Mouse (Mus musculus): ENCODE data around the gene Casq1. TPM values are rescaled to one million over a fixed set of nuclear protein-coding genes. Genes with fewer than 3 reads are reported as not detected.

The Casq1 gene
- polyA plus RNA-seq, 1 experiment: 1.8 TPM

DNA sequence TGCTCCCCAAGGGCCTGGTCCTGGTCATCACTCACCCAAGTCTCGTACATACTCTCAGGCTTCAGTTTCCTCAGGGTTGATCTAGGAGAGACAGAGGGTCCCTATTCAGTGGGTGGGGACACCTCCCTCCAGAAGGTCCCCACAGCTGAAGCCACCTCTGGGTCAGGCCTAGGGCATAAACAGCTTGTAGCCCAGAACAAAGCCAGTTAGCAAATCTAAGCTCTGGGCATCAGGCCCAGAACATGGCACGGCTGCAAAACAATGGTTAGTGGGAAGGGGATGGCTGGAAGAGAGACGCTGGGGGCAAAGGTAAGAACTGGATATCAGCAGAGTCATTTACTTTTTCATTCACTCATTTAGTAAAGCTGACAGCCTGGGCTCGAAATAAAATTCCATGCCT, 5.9 kb downstream of the Casq1 start:
- no peaks in the 10 kb centered on the region for H3K27me3 ChIP-seq (ENCODE audit: control insufficient read depth, insufficient read depth, low read length, poor library complexity, severe bottlenecking)
- no peak overlapping the region for H3K27ac ChIP-seq (ENCODE audit: insufficient read depth, low read length)
- no peaks in the 10 kb centered on the region for H3K36me3 ChIP-seq (ENCODE audit: control insufficient read depth, insufficient read depth, low read length, poor library complexity, severe bottlenecking)
- peaks cover 11% of the 10 kb centered on the region for H3K4me1 ChIP-seq (ENCODE audit: control insufficient read depth, insufficient read depth, low read length)
- H3K9me3 ChIP-seq (replicated peaks; ENCODE audit: control insufficient read depth, insufficient read depth, low read length, poor library complexity, severe bottlenecking): no peaks in the 10 kb centered on the region
- no peak overlapping the region for H3K9ac ChIP-seq (ENCODE audit: low read depth, poor library complexity, severe bottlenecking)
- no peak for TF ChIP-seq POLR2A (IDR thresholded peaks at IDR 0.05; ENCODE audit: insufficient read depth, low read length)
- TF ChIP-seq EP300 (IDR thresholded peaks at IDR 0.05; ENCODE audit: insufficient read depth, low read depth, low read length): no peak
- no peak for TF ChIP-seq CTCF (IDR thresholded peaks at IDR 0.05; ENCODE audit: low read depth, low read length)
- H3K4me3 ChIP-seq (ENCODE audit: low read depth, low read length): no peak overlapping the region

DNA sequence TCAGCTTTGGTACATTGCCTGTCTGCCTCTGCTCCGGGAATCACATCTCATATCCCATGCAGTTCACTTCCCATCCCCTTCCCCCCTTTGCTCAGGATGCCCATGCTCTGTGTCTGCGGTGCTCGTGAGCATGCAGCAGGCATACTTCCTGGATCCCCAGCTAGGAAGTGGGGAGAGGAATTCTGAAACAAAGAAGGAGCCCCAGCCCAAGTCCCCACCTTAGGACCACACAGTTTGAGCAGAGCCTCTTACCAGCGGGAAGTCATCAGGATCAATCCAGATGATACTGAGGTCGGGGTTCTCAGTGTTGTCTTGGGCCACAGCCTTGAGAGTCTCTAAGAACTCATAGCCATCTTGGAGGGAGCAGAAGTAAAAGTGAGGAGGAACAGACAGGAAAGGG, 6.9 kb downstream of the Casq1 start:
- Histone ChIP-seq H3K4me3 (ENCODE audit: low read depth, low read length) (no peak overlapping the region), H3K9me3 (replicated peaks; ENCODE audit: control insufficient read depth, insufficient read depth, low read length, poor library complexity, severe bottlenecking) (no peaks in the 10 kb centered on the region), H3K27me3 (ENCODE audit: control insufficient read depth, insufficient read depth, low read length, poor library complexity, severe bottlenecking) (no peaks in the 10 kb centered on the region), H3K9ac (ENCODE audit: low read depth, poor library complexity, severe bottlenecking) (0 out of 2 replicates have a peak overlapping the region, but pooled peaks have one; percentile 18), H3K36me3 (ENCODE audit: control insufficient read depth, insufficient read depth, low read length, poor library complexity, severe bottlenecking) (no peaks in the 10 kb centered on the region), H3K4me1 (ENCODE audit: control insufficient read depth, insufficient read depth, low read length) (peaks cover 11% of the 10 kb centered on the region), H3K27ac (ENCODE audit: insufficient read depth, low read length) (peak overlapping the region; percentile 52)
- TF ChIP-seq EP300 (IDR thresholded peaks at IDR 0.05; ENCODE audit: insufficient read depth, low read depth, low read length) (no peak), CTCF (IDR thresholded peaks at IDR 0.05; ENCODE audit: low read depth, low read length) (no peak), POLR2A (IDR thresholded peaks at IDR 0.05; ENCODE audit: insufficient read depth, low read length) (no peak)

- H3K4me1 ChIP-seq (ENCODE audit: control insufficient read depth, insufficient read depth, low read length): peaks cover 15% of the 10 kb centered on the region
- H3K4me3 ChIP-seq (ENCODE audit: low read depth, low read length): no peak overlapping the region
- TF ChIP-seq CTCF (IDR thresholded peaks at IDR 0.05; ENCODE audit: low read depth, low read length): no peak
- TF ChIP-seq POLR2A (IDR thresholded peaks at IDR 0.05; ENCODE audit: insufficient read depth, low read length): no peak
- TF ChIP-seq EP300 (IDR thresholded peaks at IDR 0.05; ENCODE audit: insufficient read depth, low read depth, low read length): no peak
- H3K27ac ChIP-seq (ENCODE audit: insufficient read depth, low read length): no peak overlapping the region
- H3K9ac ChIP-seq (ENCODE audit: low read depth, poor library complexity, severe bottlenecking): no peak overlapping the region
- no peaks in the 10 kb centered on the region for H3K9me3 ChIP-seq (replicated peaks; ENCODE audit: control insufficient read depth, insufficient read depth, low read length, poor library complexity, severe bottlenecking)
- no peaks in the 10 kb centered on the region for H3K27me3 ChIP-seq (ENCODE audit: control insufficient read depth, insufficient read depth, low read length, poor library complexity, severe bottlenecking)
- H3K36me3 ChIP-seq (ENCODE audit: control insufficient read depth, insufficient read depth, low read length, poor library complexity, severe bottlenecking): no peaks in the 10 kb centered on the region
These were observed 12.5 kb downstream of the Casq1 start for GRCm38 (mm10) chr1:172207111-172207584.

DNA sequence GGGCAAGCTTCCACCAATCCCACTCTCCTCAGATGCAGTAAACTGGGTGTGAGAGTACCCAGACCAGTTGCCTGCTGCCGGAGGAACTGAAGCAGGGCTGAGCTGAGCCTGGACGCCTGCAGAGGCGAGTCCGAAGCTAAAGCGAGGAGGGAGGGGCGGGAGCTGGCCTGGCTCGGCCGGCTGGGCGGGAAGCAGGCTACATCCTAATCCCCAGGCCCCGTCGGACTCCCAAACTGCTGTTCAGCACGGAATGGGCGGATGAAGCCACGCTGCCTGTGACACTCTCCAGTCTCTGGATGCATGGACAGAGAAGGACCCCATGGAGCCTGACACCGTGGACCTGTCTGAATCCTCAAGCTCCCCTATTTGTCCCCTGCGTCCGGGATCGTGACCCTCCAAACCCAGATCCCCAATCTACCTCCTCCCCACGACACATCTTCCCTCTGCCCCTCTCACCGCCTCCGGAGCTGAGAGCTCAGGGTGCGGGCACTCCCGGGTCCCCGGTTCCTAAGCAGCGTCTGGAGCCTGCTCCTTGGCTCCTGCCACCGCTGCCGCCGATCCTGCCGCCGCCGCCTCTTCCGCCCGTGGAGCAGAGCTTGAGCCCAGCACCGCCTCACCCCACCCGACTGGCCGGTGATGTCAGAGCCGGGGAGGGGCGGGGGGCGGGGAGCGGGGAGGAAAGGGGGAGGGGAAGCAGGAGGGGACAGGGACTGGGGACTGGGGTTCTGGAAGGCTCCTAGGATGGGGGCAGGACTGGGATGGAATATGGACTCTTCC, 13.3 kb downstream of the Casq1 start, which contains the start of gene Pea15a:
TSS of gene Pea15a (minus strand) at position 664 of the 777 bp plus-strand sequence.
- Histone ChIP-seq H3K4me3 (ENCODE audit: low read depth, low read length) (peak within 1 kb of the TSS; percentile 84), H3K9ac (ENCODE audit: low read depth, poor library complexity, severe bottlenecking) (peak within 1 kb of the TSS; percentile 64), H3K27ac (ENCODE audit: insufficient read depth, low read length) (no peak within 1 kb of the TSS), H3K4me1 (ENCODE audit: control insufficient read depth, insufficient read depth, low read length) (peaks cover 17% of the 10 kb centered on the region), H3K27me3 (ENCODE audit: control insufficient read depth, insufficient read depth, low read length, poor library complexity, severe bottlenecking) (no peaks in the 10 kb centered on the region), H3K9me3 (replicated peaks; ENCODE audit: control insufficient read depth, insufficient read depth, low read length, poor library complexity, severe bottlenecking) (no peaks in the 10 kb centered on the region), H3K36me3 (ENCODE audit: control insufficient read depth, insufficient read depth, low read length, poor library complexity, severe bottlenecking) (no peaks in the 10 kb centered on the region)
- TF ChIP-seq CTCF (IDR thresholded peaks at IDR 0.05; ENCODE audit: low read depth, low read length) (no peak), POLR2A (IDR thresholded peaks at IDR 0.05; ENCODE audit: insufficient read depth, low read length) (no peak)

DNA sequence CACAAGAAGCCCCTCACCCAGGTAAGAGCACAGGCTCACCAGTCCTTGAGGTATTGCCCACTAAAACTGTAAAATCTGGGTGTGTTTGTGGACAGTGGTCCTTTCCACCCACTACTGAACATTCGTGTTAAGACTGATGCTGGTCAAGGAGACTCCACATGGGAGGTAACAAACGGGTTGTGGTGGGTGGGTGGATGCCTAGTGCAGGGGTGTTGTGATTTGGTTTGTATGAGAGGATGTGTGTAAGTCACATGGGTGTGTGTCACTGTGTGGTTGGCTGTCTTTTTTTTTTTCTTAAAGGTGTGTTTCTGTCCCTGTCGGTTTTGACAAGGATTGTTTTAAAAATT, 14.0 kb downstream of the Casq1 start:
- peak overlapping the region; percentile 64; the same call in 1 of the 2 replicates for H3K9ac ChIP-seq (ENCODE audit: low read depth, poor library complexity, severe bottlenecking)
- H3K36me3 ChIP-seq (ENCODE audit: control insufficient read depth, insufficient read depth, low read length, poor library complexity, severe bottlenecking): no peaks in the 10 kb centered on the region
- TF ChIP-seq CTCF (IDR thresholded peaks at IDR 0.05; ENCODE audit: low read depth, low read length) (no peak), POLR2A (IDR thresholded peaks at IDR 0.05; ENCODE audit: insufficient read depth, low read length) (no peak), EP300 (IDR thresholded peaks at IDR 0.05; ENCODE audit: insufficient read depth, low read depth, low read length) (no peak)
- peaks cover 17% of the 10 kb centered on the region for H3K4me1 ChIP-seq (ENCODE audit: control insufficient read depth, insufficient read depth, low read length)
- H3K9me3 ChIP-seq (replicated peaks; ENCODE audit: control insufficient read depth, insufficient read depth, low read length, poor library complexity, severe bottlenecking): no peaks in the 10 kb centered on the region
- H3K27me3 ChIP-seq (ENCODE audit: control insufficient read depth, insufficient read depth, low read length, poor library complexity, severe bottlenecking): no peaks in the 10 kb centered on the region
- H3K27ac ChIP-seq (ENCODE audit: insufficient read depth, low read length): no peak overlapping the region
- no peak overlapping the region for H3K4me3 ChIP-seq (ENCODE audit: low read depth, low read length)
